Mouse (Mus musculus): ENCODE data around the gene Fgfr2.

Fgfr2 gene

GRCm38 (mm10) chr7:132299661-132300210, 823.4 kb downstream of the Fgfr2 start:
- no peak for DNase-seq (ENCODE audit: low spot score)

- no peak for DNase-seq (ENCODE audit: low spot score)
These were observed 824.6 kb downstream of the Fgfr2 start for GRCm38 (mm10) chr7:132298412-132298990.

GRCm38 (mm10) chr7:132296661-132297443, 826.3 kb downstream of the Fgfr2 start:
- DNase-seq (ENCODE audit: low spot score): no peak

GRCm38 (mm10) chr7:132296132-132296531, 827.0 kb downstream of the Fgfr2 start:
- DNase-seq (ENCODE audit: low spot score): no peak

GRCm38 (mm10) chr7:132287340-132287664, 835.8 kb downstream of the Fgfr2 start:
- DNase-seq (ENCODE audit: low spot score): no peak

GRCm38 (mm10) chr7:132286630-132287339, 836.4 kb downstream of the Fgfr2 start:
- no peak for DNase-seq (ENCODE audit: low spot score)

GRCm38 (mm10) chr7:132284795-132285194, 838.4 kb downstream of the Fgfr2 start:
- no peak for DNase-seq (ENCODE audit: low spot score)

GRCm38 (mm10) chr7:132284048-132284737, 839.0 kb downstream of the Fgfr2 start:
- DNase-seq (ENCODE audit: low spot score): no peak

- DNase-seq (ENCODE audit: low spot score): no peak
These were observed 840.6 kb downstream of the Fgfr2 start for GRCm38 (mm10) chr7:132282576-132282975.

- no peak for DNase-seq (ENCODE audit: low spot score)
These were observed 841.0 kb downstream of the Fgfr2 start for GRCm38 (mm10) chr7:132282161-132282560.

- DNase-seq (ENCODE audit: low spot score): no peak
These were observed 841.4 kb downstream of the Fgfr2 start for GRCm38 (mm10) chr7:132281753-132282152.

GRCm38 (mm10) chr7:132278658-132279057, 844.5 kb downstream of the Fgfr2 start:
- no peak for DNase-seq (ENCODE audit: low spot score)

- no peak for DNase-seq (ENCODE audit: low spot score)
These were observed 846.9 kb downstream of the Fgfr2 start for GRCm38 (mm10) chr7:132276287-132276686.

GRCm38 (mm10) chr7:132273741-132274513, 849.2 kb downstream of the Fgfr2 start:
- DNase-seq (ENCODE audit: low spot score): no peak

- no peak for DNase-seq (ENCODE audit: low spot score)
These were observed 850.2 kb downstream of the Fgfr2 start for GRCm38 (mm10) chr7:132272984-132273383.

GRCm38 (mm10) chr7:132270364-132270763, 852.8 kb downstream of the Fgfr2 start:
- DNase-seq (ENCODE audit: low spot score): no peak

GRCm38 (mm10) chr7:132269661-132270060, 853.5 kb downstream of the Fgfr2 start:
- DNase-seq (ENCODE audit: low spot score): no peak

GRCm38 (mm10) chr7:132267721-132268498, 855.2 kb downstream of the Fgfr2 start:
- no peak for DNase-seq (ENCODE audit: low spot score)

GRCm38 (mm10) chr7:132264763-132265162, 858.4 kb downstream of the Fgfr2 start:
- no peak for DNase-seq (ENCODE audit: low spot score)

GRCm38 (mm10) chr7:132263186-132263585, 860.0 kb downstream of the Fgfr2 start:
- DNase-seq (ENCODE audit: low spot score): no peak

- DNase-seq (ENCODE audit: low spot score): no peak
These were observed 860.5 kb downstream of the Fgfr2 start for GRCm38 (mm10) chr7:132262696-132263095.
